Mouse (Mus musculus): ENCODE results near the gene Haghl. TPM values are rescaled to one million over a fixed set of nuclear protein-coding genes. Genes with fewer than 3 reads are reported as not detected.
A peak's percentile ranks its signal among the peaks of the same experiment; 100 is the strongest.

Gene Haghl
- polyA plus RNA-seq, 1 experiment from 2014 or later, result 130 TPM

- Histone ChIP-seq H3K4me1 (ENCODE audit: control insufficient read depth, insufficient read depth, low read length) (peaks cover 41% of the 10 kb centered on the region), H3K9ac (ENCODE audit: low read length) (peak within 1 kb of the TSS; percentile 63), H3K4me2 (ENCODE audit: low read length) (peak within 1 kb of the TSS; percentile 73), H3K36me3 (ENCODE audit: control insufficient read depth, insufficient read depth, low read length) (no peaks in the 10 kb centered on the region), H3K9me3 (replicated peaks; ENCODE audit: control insufficient read depth, low read length) (no peaks in the 10 kb centered on the region), H3K27me3 (replicated peaks; ENCODE audit: control insufficient read depth, insufficient read depth, low read length) (no peaks in the 10 kb centered on the region), H3K4me3 (ENCODE audit: low read depth, low read length) (peak within 1 kb of the TSS; percentile 60), H3K27ac (ENCODE audit: low read depth, low read length) (peak within 1 kb of the TSS; percentile 60)
- 4% methylated on average over 6 of the region's 6 CpGs for WGBS
- DNase-seq (ENCODE audit: low spot score) (no peak), ATAC-seq (no peak)
Measured at GRCm38 (mm10) chr17:25795609-25796092, 10.2 kb upstream of the Haghl start, which contains the start of gene AC134908.4. Gene AC134908.4, minus strand, starts transcription at chr17:25795659.

DNA sequence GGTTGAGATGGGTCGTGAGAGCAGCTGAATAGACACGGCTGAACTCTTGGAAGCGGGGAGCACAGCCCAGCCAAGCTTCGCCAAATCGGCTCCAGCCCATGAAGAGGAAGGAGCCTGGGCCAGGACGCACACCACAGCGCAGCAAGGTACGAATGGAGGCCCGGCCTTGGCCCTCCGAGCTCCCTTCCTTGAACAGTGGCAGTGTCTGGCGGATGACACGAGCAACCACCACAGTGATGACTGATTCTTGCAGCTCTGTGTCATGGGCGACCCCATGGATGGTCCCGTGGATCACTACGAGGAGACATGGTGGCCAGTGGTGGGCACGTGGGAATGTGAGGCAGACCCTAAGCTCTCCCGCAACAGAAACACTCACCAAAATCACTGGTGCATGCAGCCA is 9.5 kb upstream of the Haghl start:
- Histone ChIP-seq H3K4me3 (ENCODE audit: low read depth, low read length) (peak overlapping the region; percentile 60), H3K9ac (ENCODE audit: low read length) (peak overlapping the region; percentile 63), H3K27me3 (replicated peaks; ENCODE audit: control insufficient read depth, insufficient read depth, low read length) (no peaks in the 10 kb centered on the region), H3K9me3 (replicated peaks; ENCODE audit: control insufficient read depth, low read length) (no peaks in the 10 kb centered on the region), H3K4me2 (ENCODE audit: low read length) (peak overlapping the region; percentile 73), H3K36me3 (ENCODE audit: control insufficient read depth, insufficient read depth, low read length) (no peaks in the 10 kb centered on the region), H3K4me1 (ENCODE audit: control insufficient read depth, insufficient read depth, low read length) (peaks cover 41% of the 10 kb centered on the region), H3K27ac (ENCODE audit: low read depth, low read length) (peak overlapping the region; percentile 60; the same call in 1 of the 2 replicates)
- ATAC-seq (no peak), DNase-seq (ENCODE audit: low spot score) (no peak)
- 50% methylated on average over 17 of the region's 17 CpGs for WGBS

DNA sequence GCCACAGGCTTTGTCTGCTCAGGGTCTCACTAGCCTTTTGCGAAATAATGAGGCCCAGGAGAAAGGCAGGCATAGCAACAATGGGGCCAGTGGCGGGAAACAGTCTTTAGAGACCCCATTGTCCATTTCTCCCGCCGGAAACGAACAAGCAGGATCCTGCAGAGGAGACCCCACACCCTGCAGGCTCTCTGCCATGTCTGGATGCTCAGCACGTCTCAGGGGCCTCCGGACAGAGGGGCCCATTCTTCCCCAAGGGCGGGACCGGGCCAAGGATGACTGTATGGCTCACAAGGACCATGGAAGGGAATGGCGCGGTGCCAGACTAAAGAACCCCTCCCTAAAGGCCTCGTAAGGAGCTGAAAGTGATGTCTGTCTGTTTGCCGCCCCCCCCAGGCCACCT is 8.7 kb upstream of the Haghl start:
- DNase-seq (ENCODE audit: low spot score) (peak; percentile 46), ATAC-seq (no peak)
- Histone ChIP-seq H3K4me1 (ENCODE audit: control insufficient read depth, insufficient read depth, low read length) (peaks cover 41% of the 10 kb centered on the region), H3K9ac (ENCODE audit: low read length) (peak overlapping the region; percentile 25; the same call in 1 of the 2 replicates), H3K36me3 (ENCODE audit: control insufficient read depth, insufficient read depth, low read length) (peaks cover 7% of the 10 kb centered on the region; the same call in 1 of the 2 replicates), H3K4me2 (ENCODE audit: low read length) (peak overlapping the region; percentile 73), H3K4me3 (ENCODE audit: low read depth, low read length) (no peak overlapping the region), H3K27ac (ENCODE audit: low read depth, low read length) (peak overlapping the region; percentile 60), H3K9me3 (replicated peaks; ENCODE audit: control insufficient read depth, low read length) (no peaks in the 10 kb centered on the region), H3K27me3 (replicated peaks; ENCODE audit: control insufficient read depth, insufficient read depth, low read length) (no peaks in the 10 kb centered on the region)
- WGBS, result 4% methylated on average over 13 of the region's 13 CpGs

DNA sequence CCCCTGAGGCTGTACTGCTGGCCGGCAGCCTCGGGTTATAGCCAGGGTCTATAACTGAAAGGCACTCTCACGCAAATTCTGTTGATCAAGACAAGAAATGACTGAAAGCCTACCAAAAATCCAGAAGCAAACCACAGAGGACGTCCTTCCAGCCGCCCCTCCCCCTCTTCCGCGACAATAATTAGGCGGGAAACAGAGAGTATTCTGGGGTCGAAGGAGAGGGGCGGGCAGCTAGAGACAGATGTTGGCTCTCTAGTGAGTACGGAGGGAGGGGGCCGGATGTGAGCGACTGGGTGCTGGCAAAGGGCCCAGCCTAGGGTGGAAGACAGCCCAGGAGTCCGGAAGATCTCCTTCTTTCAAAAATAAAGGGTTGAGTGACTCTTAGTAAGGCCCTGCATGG is 7.1 kb upstream of the Haghl start, which contains the start of gene Fam173a:
Gene Fam173a, minus strand, starts transcription at position 287 of the 400 bp plus-strand sequence.
- H3K9me3 ChIP-seq (replicated peaks; ENCODE audit: control insufficient read depth, low read length), result no peaks in the 10 kb centered on the region
- peak; percentile 85 for DNase-seq (ENCODE audit: low spot score)

DNA sequence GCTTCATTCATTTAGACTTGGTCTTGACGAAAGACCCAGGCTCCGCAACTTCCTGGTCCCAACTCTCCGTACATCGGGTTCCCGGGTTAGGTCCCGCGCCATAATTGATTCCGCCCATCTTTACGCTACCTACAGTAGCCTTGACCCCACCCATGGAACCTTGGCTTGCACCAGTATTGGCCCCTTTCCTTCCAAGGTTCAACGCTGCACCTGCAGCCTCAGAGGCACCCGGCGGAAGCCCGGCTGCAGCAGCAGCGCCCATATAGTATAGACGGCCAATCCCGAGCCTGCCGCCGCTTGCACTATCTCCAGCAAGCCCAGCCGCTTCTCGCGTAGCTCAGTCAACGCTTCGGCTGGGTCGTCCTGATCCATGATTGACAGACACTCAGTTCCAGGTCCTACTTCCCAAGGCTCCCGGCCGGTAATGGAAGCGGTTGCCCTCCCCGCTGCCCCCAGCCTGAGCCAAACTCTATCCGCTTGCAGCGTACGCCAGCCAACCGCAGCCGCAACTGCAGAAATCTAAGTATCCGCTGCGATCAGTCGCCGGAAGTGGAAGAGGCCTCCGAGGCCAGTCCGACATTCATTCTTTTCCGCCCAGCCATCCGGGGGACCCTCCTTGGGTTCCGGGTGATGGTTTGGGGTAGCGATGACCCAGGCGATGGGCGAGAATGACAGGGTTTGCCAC is 6.5 kb upstream of the Haghl start:
- DNase-seq (ENCODE audit: low spot score), result peak; percentile 86
- peak overlapping the region; percentile 95 for H3K4me2 ChIP-seq (ENCODE audit: low read length)
- peak overlapping the region; percentile 93 for H3K27ac ChIP-seq (ENCODE audit: low read depth, low read length)
- peak overlapping the region; percentile 72 for H3K9ac ChIP-seq (ENCODE audit: low read length)
- under 1% methylated on average over 45 of the region's 45 CpGs for WGBS
- peaks cover 38% of the 10 kb centered on the region for H3K4me1 ChIP-seq (ENCODE audit: control insufficient read depth, insufficient read depth, low read length)
- peak; percentile 65 for ATAC-seq
- no peaks in the 10 kb centered on the region for H3K27me3 ChIP-seq (replicated peaks; ENCODE audit: control insufficient read depth, insufficient read depth, low read length)
- H3K9me3 ChIP-seq (replicated peaks; ENCODE audit: control insufficient read depth, low read length), result no peaks in the 10 kb centered on the region
- peaks cover 24% of the 10 kb centered on the region for H3K36me3 ChIP-seq (ENCODE audit: control insufficient read depth, insufficient read depth, low read length)
- H3K4me3 ChIP-seq (ENCODE audit: low read depth, low read length), result peak overlapping the region; percentile 65

More for the DNA sequence above, 7.1 kb upstream of the Haghl start, which contains the start of gene Fam173a:
- no peaks in the 10 kb centered on the region for H3K27me3 ChIP-seq (replicated peaks; ENCODE audit: control insufficient read depth, insufficient read depth, low read length)
- H3K4me2 ChIP-seq (ENCODE audit: low read length), result peak within 1 kb of the TSS; percentile 95
- H3K9ac ChIP-seq (ENCODE audit: low read length), result peak within 1 kb of the TSS; percentile 72
- peak within 1 kb of the TSS; percentile 65 for H3K4me3 ChIP-seq (ENCODE audit: low read depth, low read length)
- H3K36me3 ChIP-seq (ENCODE audit: control insufficient read depth, insufficient read depth, low read length), result peaks cover 19% of the 10 kb centered on the region
- H3K4me1 ChIP-seq (ENCODE audit: control insufficient read depth, insufficient read depth, low read length), result peaks cover 41% of the 10 kb centered on the region
- H3K27ac ChIP-seq (ENCODE audit: low read depth, low read length), result peak within 1 kb of the TSS; percentile 93
- peak; percentile 63 for ATAC-seq
- 0% methylated on average over 14 of the region's 14 CpGs for WGBS

GRCm38 (mm10) chr17:25791320-25791842 is 5.9 kb upstream of the Haghl start:
- Histone ChIP-seq H3K27me3 (replicated peaks; ENCODE audit: control insufficient read depth, insufficient read depth, low read length) (no peaks in the 10 kb centered on the region), H3K36me3 (ENCODE audit: control insufficient read depth, insufficient read depth, low read length) (peaks cover 24% of the 10 kb centered on the region), H3K4me1 (ENCODE audit: control insufficient read depth, insufficient read depth, low read length) (peaks cover 34% of the 10 kb centered on the region), H3K4me3 (ENCODE audit: low read depth, low read length) (peak overlapping the region; percentile 65), H3K27ac (ENCODE audit: low read depth, low read length) (peak overlapping the region; percentile 93), H3K9me3 (replicated peaks; ENCODE audit: control insufficient read depth, low read length) (no peaks in the 10 kb centered on the region), H3K4me2 (ENCODE audit: low read length) (peak overlapping the region; percentile 95), H3K9ac (ENCODE audit: low read length) (peak overlapping the region; percentile 72)
- ATAC-seq (no peak; the same call in 1 of the 2 replicates), DNase-seq (ENCODE audit: low spot score) (no peak)
- 27% methylated on average over 19 of the region's 19 CpGs for WGBS

- H3K4me2 ChIP-seq (ENCODE audit: low read length), result no peak overlapping the region
- 93% methylated on average over 9 of the region's 9 CpGs for WGBS
Measured at GRCm38 (mm10) chr17:25786781-25787504, 1.5 kb upstream of the Haghl start.

GRCm38 (mm10) chr17:25786280-25786679 is 807 bp upstream of the Haghl start, which contains the start of gene Ccdc78:
Gene Ccdc78, plus strand, starts transcription at chr17:25786580.
- peak within 1 kb of the TSS; percentile 64 for H3K4me3 ChIP-seq (ENCODE audit: low read depth, low read length)
- WGBS, result 92% methylated on average over 3 of the region's 3 CpGs
- no peaks in the 10 kb centered on the region for H3K27me3 ChIP-seq (replicated peaks; ENCODE audit: control insufficient read depth, insufficient read depth, low read length)
- no peaks in the 10 kb centered on the region for H3K9me3 ChIP-seq (replicated peaks; ENCODE audit: control insufficient read depth, low read length)
- ATAC-seq (no peak), DNase-seq (ENCODE audit: low spot score) (no peak)
- peaks cover 13% of the 10 kb centered on the region for H3K4me1 ChIP-seq (ENCODE audit: control insufficient read depth, insufficient read depth, low read length)
- H3K36me3 ChIP-seq (ENCODE audit: control insufficient read depth, insufficient read depth, low read length), result peaks cover 54% of the 10 kb centered on the region
- peak within 1 kb of the TSS; percentile 81 for H3K27ac ChIP-seq (ENCODE audit: low read depth, low read length)
- H3K9ac ChIP-seq (ENCODE audit: low read length), result peak within 1 kb of the TSS; percentile 86
- H3K4me2 ChIP-seq (ENCODE audit: low read length), result peak within 1 kb of the TSS; percentile 87

More at GRCm38 (mm10) chr17:25786781-25787504, 1.5 kb upstream of the Haghl start:
- no peaks in the 10 kb centered on the region for H3K27me3 ChIP-seq (replicated peaks; ENCODE audit: control insufficient read depth, insufficient read depth, low read length)
- peaks cover 47% of the 10 kb centered on the region for H3K36me3 ChIP-seq (ENCODE audit: control insufficient read depth, insufficient read depth, low read length)
- no peaks in the 10 kb centered on the region for H3K9me3 ChIP-seq (replicated peaks; ENCODE audit: control insufficient read depth, low read length)
- peaks cover 16% of the 10 kb centered on the region for H3K4me1 ChIP-seq (ENCODE audit: control insufficient read depth, insufficient read depth, low read length)
- no peak overlapping the region for H3K4me3 ChIP-seq (ENCODE audit: low read depth, low read length)
- DNase-seq (ENCODE audit: low spot score) (no peak), ATAC-seq (no peak)
- no peak overlapping the region for H3K9ac ChIP-seq (ENCODE audit: low read length)
- H3K27ac ChIP-seq (ENCODE audit: low read depth, low read length), result no peak overlapping the region
